Mouse (Mus musculus) heart, embryonic 10.5 days (tissue): ENCODE measurements around the gene Anks1. TPM values are rescaled to one million over a fixed set of nuclear protein-coding genes. Genes with fewer than 3 reads are reported as not detected.
A peak's percentile ranks its signal among the peaks of the same experiment; 100 is the strongest.

Experiments used
- DNase-seq: peaks from one replicate; pipeline ENCODE4 v3.0.0-alpha.2; 2017; ENCODE audit warnings: low spot score
- H3K27ac ChIP-seq: fragments of 300-500 bp; sonication (generic); 2 replicates; pipeline ENCODE4 v1.5.1; 2016; ENCODE audit warnings: mild to moderate bottlenecking
- H3K27me3 ChIP-seq: fragments of 300-500 bp; sonication (generic); 2 replicates; pipeline ENCODE4 v1.6.1; 2016; ENCODE audit warnings: mild to moderate bottlenecking; ENCODE audit not compliant: poor library complexity, insufficient read depth, severe bottlenecking
- H3K36me3 ChIP-seq: fragments of 300-500 bp; sonication (generic); 2 replicates; pipeline ENCODE4 v1.6.1; 2016; ENCODE audit warnings: mild to moderate bottlenecking, moderate library complexity
- H3K4me1 ChIP-seq: fragments of 300-500 bp; sonication (generic); 2 replicates; pipeline ENCODE4 v1.6.1; 2016; ENCODE audit warnings: mild to moderate bottlenecking
- H3K4me3 ChIP-seq: fragments of 300-500 bp; sonication (generic); 2 replicates; pipeline ENCODE4 v1.5.1; 2016; ENCODE audit warnings: mild to moderate bottlenecking, moderate library complexity
- H3K9me3 ChIP-seq: fragments of 300-500 bp; sonication (generic); 2 replicates; pipeline ENCODE4 v1.6.1; 2016; ENCODE audit warnings: mild to moderate bottlenecking, moderate library complexity
- WGBS: fragments of 180-500 bp; shearing (Covaris S2); methylation state at CpG from one replicate; pipeline ENCODE4 v1.1.7; 2016; 5-methylcytosine and 5-hydroxymethylcytosine counted together
- polyA plus RNA-seq: library from polyadenylated mRNA; unstranded; fragments of >200 nt; fragmentation: Nextera tagmentation; extraction: Ambion mirVana; gene quantifications from 2 replicates; pipeline ENCODE4 v1.2.1, GENCODE M21; 2016

The Anks1 gene
- 9.2 and 10.4 TPM in 2 replicates for polyA plus RNA-seq

DNA sequence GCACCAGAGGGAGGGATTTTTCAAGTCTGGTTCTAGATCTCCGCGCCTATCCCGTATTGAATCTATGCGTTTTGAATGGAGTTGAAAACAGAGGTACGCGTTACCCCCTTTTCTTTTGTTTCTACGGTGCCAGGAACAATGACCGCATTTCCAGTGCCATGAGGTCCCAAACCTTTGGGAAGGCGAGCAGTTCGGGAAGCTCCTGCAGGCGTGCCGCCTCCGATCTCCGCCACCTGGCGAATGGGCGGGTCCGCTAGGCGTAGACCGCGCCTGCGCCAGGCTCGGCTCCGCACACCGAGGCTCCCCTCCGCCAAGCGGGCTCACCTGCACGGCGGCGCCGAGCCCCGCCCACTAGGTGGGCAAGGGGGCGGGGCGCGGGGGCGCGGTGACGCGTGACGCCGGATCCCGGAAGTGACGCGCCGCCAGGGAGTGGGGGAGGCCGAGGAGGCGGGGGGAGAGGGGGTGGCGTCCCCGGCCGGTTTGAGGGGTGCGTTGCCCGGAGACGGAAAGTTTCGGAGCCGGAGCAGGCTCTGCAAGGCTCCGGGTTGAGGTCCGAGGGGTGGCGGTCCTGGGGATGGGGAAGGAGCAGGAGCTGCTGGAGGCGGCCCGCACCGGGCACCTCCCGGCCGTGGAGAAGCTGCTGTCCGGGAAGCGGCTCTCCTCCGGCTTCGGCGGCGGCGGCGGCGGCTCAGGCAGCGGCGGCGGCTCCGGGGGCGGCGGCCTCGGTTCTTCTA is at the start of gene Anks1:
Gene Anks1, plus strand, starts transcription at position 419 of the 734 bp plus-strand sequence.
- Histone ChIP-seq H3K4me3 (peak within 1 kb of the TSS; percentile 90), H3K27ac (peak within 1 kb of the TSS; percentile 88), H3K9me3 (no peaks in the 10 kb centered on the region), H3K27me3 (no peaks in the 10 kb centered on the region), H3K4me1 (peaks cover 34% of the 10 kb centered on the region), H3K36me3 (peaks cover 16% of the 10 kb centered on the region)
- WGBS = under 1% methylated on average over 72 of the region's 78 CpGs
- peak; percentile 90 for DNase-seq

DNA sequence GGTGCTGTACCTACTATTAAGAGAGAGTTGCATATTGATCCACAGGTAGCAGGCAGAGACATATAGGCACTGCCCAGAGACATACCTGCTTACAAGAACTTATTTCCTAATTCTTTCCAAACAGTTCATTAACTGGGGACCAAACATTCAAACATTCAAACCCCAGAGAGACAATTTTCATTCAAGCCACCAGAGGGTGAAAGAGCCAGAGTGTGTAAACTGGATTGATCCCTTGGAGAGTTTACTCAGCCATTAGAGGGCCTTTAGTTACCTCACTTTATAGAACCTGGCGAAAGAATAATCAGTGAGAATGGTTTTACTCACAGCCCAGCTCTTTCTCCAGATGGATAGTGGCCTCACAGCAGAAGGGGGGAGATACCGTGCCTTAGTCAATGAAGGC is 43.6 kb upstream of the Anks1 start:
- DNase-seq = no peak
- WGBS = 84% methylated on average over 2 of the region's 2 CpGs
- Histone ChIP-seq H3K4me1 (peaks cover 11% of the 10 kb centered on the region), H3K27me3 (no peaks in the 10 kb centered on the region), H3K4me3 (no peak overlapping the region), H3K36me3 (peaks cover 7% of the 10 kb centered on the region; the same call in 1 of the 2 replicates), H3K9me3 (no peaks in the 10 kb centered on the region), H3K27ac (no peak overlapping the region)

DNA sequence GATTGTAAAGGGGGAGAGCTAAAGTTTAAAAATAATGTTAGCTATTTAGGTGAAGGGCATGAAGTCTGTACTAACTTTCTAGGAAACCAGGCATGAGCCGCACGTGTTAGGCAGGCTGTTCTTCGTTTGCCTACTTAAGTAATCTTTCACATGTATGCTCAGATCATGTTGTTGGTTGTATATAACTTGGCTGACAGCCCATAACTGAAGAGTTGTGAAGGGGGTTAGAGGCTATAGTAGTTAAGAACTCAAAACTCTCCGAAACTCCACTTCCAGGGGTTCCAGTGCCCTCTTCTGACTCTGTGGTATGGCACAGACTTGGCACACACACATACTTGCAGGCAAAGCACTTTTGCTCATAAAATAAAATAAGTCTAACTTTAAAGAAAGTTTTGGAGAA is 42.4 kb upstream of the Anks1 start:
- DNase-seq = no peak
- peaks cover 7% of the 10 kb centered on the region; the same call in 1 of the 2 replicates for H3K36me3 ChIP-seq
- no peaks in the 10 kb centered on the region for H3K27me3 ChIP-seq
- no peaks in the 10 kb centered on the region for H3K9me3 ChIP-seq
- no peak overlapping the region for H3K27ac ChIP-seq
- whole genome bisulfite sequencing = 87% methylated on average over 4 of the region's 4 CpGs
- H3K4me1 ChIP-seq = peaks cover 4% of the 10 kb centered on the region
- no peak overlapping the region for H3K4me3 ChIP-seq

DNA sequence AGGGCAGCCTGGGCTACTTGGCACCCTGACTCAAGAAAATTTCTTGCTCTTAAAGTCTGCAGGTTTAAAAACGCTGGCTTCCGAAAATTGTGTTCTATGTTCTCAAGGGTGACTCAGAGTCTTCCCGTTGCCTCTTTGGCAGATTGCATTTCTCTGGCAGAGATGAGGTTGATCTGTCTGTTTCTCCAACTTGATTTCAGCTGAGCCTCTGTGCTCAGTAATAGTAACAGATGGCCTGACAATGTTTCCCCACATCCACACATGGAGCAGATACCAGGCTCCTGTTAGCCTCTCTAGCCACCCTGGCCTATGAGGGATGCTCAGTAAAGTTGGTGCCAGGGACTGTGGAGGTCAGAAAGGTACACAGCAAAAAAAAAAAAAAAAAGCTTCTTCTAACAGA is 37.3 kb upstream of the Anks1 start:
- Histone ChIP-seq H3K9me3 (no peaks in the 10 kb centered on the region), H3K27me3 (no peaks in the 10 kb centered on the region), H3K27ac (no peak overlapping the region), H3K4me1 (peaks cover 15% of the 10 kb centered on the region), H3K36me3 (peaks cover 7% of the 10 kb centered on the region; the same call in 1 of the 2 replicates), H3K4me3 (no peak overlapping the region)
- WGBS = 80% methylated on average over 3 of the region's 3 CpGs
- DNase-seq = no peak

DNA sequence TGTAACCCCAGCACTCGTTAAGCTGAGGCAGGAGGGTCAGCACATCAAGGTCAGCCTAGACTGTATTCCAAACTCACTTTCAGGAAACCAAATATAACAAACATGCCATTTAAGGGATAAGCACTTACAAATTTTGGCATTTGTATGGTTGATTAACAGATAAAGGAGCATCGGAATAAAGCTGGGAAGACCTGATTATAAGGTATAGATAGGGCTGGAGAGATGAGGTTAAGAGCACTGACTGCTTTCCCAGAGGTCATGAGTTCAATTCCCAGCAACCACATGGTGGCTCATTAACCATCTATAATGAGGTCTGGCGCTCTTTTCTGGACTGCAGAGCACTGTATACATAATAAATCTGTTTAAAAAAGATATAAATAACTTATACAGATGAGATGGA is 35.5 kb upstream of the Anks1 start:
- H3K9me3 ChIP-seq = no peaks in the 10 kb centered on the region
- H3K4me3 ChIP-seq = no peak overlapping the region
- no peak for DNase-seq
- H3K36me3 ChIP-seq = peaks cover 14% of the 10 kb centered on the region
- peaks cover 15% of the 10 kb centered on the region for H3K4me1 ChIP-seq
- H3K27ac ChIP-seq = no peak overlapping the region
- no peaks in the 10 kb centered on the region for H3K27me3 ChIP-seq
- WGBS = 79% methylated on average over 3 of the region's 3 CpGs

DNA sequence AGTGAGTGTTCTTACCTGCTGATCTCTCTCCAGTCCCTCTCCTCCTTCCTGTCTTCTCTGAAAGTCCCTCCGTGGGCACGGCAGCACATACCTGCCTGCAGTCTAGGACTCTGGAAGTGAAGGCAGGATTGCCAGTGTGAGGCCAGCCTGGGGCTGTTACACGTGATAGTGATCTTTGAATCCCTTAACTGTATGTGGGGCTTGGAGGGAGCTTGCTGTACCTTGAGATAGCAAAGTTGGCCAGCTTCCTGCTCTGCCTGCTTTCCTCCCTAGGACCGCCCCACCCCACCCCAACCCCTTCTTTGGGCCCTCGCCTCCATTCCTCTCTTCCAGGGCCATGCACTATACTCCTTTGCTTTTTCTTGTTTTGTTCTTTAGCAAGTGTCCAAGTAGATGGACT is 34.6 kb upstream of the Anks1 start:
- Histone ChIP-seq H3K4me3 (no peak overlapping the region), H3K9me3 (no peaks in the 10 kb centered on the region), H3K27me3 (no peaks in the 10 kb centered on the region), H3K27ac (no peak overlapping the region; the same call in 1 of the 2 replicates), H3K4me1 (peaks cover 15% of the 10 kb centered on the region), H3K36me3 (peaks cover 21% of the 10 kb centered on the region)
- DNase-seq = no peak
- WGBS = 57% methylated on average over 5 of the region's 5 CpGs

DNA sequence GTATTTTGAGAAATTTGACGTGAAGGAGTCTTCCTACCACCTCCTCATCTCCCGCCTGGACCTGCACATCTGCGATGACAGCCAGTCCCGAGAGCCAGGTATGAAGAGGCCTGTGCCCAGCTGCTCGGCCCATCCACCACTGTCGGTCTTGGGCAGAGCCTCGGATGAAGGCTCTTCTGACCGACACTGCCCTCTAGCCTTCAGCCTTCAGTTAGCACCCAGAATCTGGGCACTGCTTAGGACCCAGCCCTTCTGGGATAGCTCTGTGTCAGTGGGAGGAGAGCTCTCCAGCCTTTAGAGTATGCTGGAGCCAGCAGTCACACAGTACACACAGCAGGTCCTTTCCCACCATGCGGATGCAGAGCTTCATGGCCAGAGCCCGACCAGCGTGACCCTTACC is 27.6 kb upstream of the Anks1 start:
- H3K4me3 ChIP-seq = no peak overlapping the region
- H3K27me3 ChIP-seq = no peaks in the 10 kb centered on the region
- H3K9me3 ChIP-seq = no peaks in the 10 kb centered on the region
- H3K27ac ChIP-seq = no peak overlapping the region
- DNase-seq = no peak
- peaks cover 80% of the 10 kb centered on the region for H3K36me3 ChIP-seq
- H3K4me1 ChIP-seq = no peaks in the 10 kb centered on the region
- 62% methylated on average over 11 of the region's 11 CpGs for WGBS

DNA sequence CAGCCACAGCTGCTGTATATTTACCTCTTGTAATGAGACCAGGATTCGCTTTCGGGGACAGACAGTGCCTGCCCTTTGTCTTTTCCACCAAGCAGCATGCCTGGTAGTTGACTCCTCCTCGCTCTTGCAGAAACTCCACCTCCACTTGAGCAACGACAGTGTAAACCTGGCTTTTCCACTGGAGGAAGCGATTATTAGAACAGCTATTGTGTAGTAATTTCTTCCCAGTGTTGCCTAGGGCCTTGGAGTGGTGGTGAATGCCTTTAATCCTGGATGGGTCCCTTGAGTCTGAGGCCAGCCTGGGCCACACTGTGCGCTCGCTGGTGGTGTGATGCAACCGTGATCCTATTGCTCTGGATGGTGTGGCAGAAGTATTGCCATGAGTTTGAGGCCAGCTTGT is 26.0 kb upstream of the Anks1 start:
- 89% methylated on average over 8 of the region's 8 CpGs for WGBS
- Histone ChIP-seq H3K27me3 (no peaks in the 10 kb centered on the region), H3K4me1 (no peaks in the 10 kb centered on the region), H3K27ac (no peak overlapping the region), H3K36me3 (peaks cover 90% of the 10 kb centered on the region), H3K4me3 (no peak overlapping the region), H3K9me3 (no peaks in the 10 kb centered on the region)
- no peak for DNase-seq

DNA sequence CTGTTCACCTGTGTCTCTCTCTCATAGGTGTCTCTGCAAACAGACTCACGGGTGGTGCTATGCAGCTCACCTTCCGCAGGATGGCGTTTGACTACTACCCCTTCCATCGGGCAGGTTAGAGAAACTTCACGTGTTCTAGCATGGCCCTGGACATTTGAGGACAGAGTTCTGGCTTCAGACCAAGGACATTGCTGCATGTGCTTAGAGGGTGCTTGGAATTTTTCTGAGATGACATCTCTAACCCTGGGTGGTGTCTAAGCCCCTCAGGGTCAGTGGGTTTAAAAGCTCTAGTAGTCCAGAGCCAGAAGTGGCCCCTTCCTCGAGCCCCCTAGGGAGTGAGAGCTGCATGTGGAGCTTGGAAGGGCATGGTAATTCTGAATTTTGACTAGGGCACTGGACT is 25.1 kb upstream of the Anks1 start:
- WGBS = 88% methylated on average over 6 of the region's 6 CpGs

DNA sequence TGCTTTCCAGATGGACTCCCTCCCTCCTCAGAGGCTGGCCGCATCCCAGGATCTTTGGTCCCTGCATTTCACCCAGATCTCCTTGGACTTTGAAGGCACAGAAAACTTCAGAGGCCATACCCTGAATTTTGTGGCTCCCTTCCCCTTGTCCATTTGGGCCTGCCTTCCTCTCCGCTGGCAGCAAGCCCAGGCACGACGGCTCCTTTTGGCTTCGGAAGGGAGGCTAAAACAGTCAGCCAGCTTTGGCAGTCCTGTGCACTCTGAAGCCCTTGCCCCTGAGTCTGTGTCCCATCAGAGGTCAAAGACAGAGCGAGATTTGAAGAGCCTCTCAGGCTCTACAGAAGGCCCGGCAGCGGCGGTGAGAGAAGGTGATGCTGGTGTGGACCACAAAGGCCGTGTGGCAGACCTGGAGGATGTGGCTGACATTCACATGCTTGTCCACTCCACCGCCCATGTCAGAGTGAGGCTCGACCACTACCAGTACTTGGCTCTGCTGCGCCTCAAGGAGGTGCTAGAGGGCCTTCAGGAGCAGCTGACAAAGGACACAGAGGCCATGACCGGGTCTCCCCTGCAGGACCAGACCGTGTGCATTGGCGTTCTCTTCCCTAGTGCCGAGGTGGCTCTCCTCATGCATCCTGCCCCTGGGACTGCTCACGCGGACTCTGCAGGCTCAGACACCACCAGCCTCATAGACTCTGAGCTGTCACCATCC is 22.5 kb upstream of the Anks1 start:
- Histone ChIP-seq H3K36me3 (peaks cover 78% of the 10 kb centered on the region), H3K4me1 (no peaks in the 10 kb centered on the region), H3K9me3 (no peaks in the 10 kb centered on the region), H3K27me3 (no peaks in the 10 kb centered on the region), H3K4me3 (no peak overlapping the region), H3K27ac (no peak overlapping the region)
- no peak for DNase-seq
- WGBS = 81% methylated on average over 19 of the region's 19 CpGs

More for the DNA sequence above, 25.1 kb upstream of the Anks1 start:
- no peak for DNase-seq
- no peak overlapping the region for H3K4me3 ChIP-seq
- H3K27me3 ChIP-seq = no peaks in the 10 kb centered on the region
- H3K27ac ChIP-seq = no peak overlapping the region
- no peaks in the 10 kb centered on the region for H3K9me3 ChIP-seq
- H3K4me1 ChIP-seq = no peaks in the 10 kb centered on the region
- peaks cover 87% of the 10 kb centered on the region for H3K36me3 ChIP-seq

DNA sequence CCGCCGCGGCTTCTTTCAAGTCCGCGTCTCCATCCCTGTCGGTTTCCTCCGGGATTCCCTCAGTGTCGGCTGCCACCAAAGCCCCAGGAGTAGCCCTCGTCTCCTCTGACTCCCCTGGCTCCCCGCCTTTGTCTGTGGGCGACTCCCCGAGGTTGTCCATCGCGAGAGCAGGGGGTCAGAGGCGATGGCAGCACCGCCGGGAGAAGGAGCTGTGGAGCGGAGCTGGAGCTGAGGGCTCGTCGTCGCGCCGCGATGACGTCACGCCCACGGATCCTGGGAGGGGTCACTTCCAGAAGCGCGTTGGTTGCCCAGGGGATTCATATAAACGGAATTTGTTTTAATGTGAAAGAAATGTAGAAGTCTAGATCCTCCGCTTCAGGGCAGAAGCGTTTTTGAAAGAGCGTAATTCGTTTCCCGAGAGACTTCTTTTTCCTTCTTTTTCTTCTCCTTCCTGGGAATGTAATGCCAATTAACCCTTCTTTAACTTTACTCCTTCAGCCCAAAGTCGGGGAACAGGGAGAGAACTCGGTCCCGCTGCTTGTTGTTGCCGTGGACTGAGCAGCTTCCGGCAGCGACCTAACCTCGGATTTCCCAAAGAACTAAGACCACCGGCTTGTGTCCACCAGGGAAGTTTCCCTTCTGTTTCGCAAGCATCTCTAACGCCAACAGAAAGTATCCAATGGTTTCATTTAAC is 1.4 kb upstream of the Anks1 start:
- under 1% methylated on average over 45 of the region's 45 CpGs for WGBS
- Histone ChIP-seq H3K27me3 (no peaks in the 10 kb centered on the region), H3K36me3 (peaks cover 23% of the 10 kb centered on the region), H3K9me3 (no peaks in the 10 kb centered on the region), H3K4me3 (peak overlapping the region; percentile 90), H3K4me1 (peaks cover 34% of the 10 kb centered on the region), H3K27ac (peak overlapping the region; percentile 88)
- peak; percentile 96 for DNase-seq

DNA sequence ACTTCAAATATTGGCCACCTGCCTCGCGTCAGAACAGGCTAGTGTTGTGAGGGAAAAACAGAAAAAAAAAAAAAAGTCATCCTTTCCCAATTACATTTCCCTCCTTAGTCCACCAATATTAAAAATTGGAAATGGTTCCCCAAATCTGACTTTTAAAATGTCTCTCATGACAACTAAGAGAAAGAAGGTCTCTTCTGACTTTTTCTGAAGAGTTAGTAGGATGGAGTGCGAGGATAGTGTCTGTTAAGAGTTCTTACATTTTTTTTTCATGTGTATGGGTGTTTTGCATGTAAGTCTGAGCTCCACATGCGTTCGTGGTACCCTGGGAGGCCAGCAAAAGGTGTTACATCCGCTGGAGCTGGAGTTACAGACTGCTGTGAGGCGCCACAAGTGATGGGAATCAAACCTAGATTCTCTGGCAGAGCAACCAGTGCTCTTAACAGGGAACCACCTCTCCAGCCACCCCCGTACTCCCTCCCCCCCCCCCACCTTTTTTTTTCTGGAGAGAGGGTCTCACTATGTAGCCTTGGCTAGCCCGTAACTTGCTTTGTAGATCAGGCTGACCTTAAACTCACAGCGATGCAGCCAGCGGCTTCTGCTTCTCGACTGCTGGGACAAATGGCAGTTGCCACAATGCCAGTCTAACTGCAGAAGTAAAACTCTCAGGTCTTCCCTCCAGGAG is 759 bp upstream of the Anks1 start:
- Histone ChIP-seq H3K9me3 (no peaks in the 10 kb centered on the region), H3K27me3 (no peaks in the 10 kb centered on the region), H3K36me3 (peaks cover 19% of the 10 kb centered on the region), H3K27ac (peak overlapping the region; percentile 88), H3K4me3 (peak overlapping the region; percentile 90), H3K4me1 (peaks cover 34% of the 10 kb centered on the region)
- no peak for DNase-seq
- WGBS = under 1% methylated on average over 12 of the region's 12 CpGs
